Mouse (Mus musculus): ENCODE data around the gene Gm28043. TPM values are rescaled to one million over a fixed set of nuclear protein-coding genes. Genes with fewer than 3 reads are reported as not detected.

Gene Gm28043
- polyA plus RNA-seq, 1 experiment from 2014 or later, result 0.99 TPM

- Histone ChIP-seq H3K4me3 (ENCODE audit: low read depth, low read length) (no peak overlapping the region), H3K36me3 (ENCODE audit: insufficient read depth, low read length) (no peaks in the 10 kb centered on the region), H3K4me1 (ENCODE audit: insufficient read depth, low read depth, low read length) (no peaks in the 10 kb centered on the region), H3K27me3 (replicated peaks; ENCODE audit: insufficient read depth, low read length) (no peaks in the 10 kb centered on the region), H3K4me2 (replicated peaks; ENCODE audit: low read depth, low read length) (no peak overlapping the region), H3K9ac (replicated peaks; ENCODE audit: low read depth) (no peak overlapping the region), H3K9me3 (ENCODE audit: low read length) (no peaks in the 10 kb centered on the region), H3K27ac (ENCODE audit: low read length) (no peak overlapping the region)
- DNase-seq (ENCODE audit: low spot score) (no peak), ATAC-seq (no peak)
- 73% methylated on average over 5 of the region's 5 CpGs for WGBS
- TF ChIP-seq CTCF (IDR thresholded peaks at IDR 0.05), result no peak
- TF ChIP-seq EP300 (IDR thresholded peaks at IDR 0.05), result no peak
These were observed 30.4 kb upstream of the Gm28043 start for GRCm38 (mm10) chr17:29584306-29584705.

GRCm38 (mm10) chr17:29584737-29585136, 29.9 kb upstream of the Gm28043 start:
- no peaks in the 10 kb centered on the region for H3K27me3 ChIP-seq (replicated peaks; ENCODE audit: insufficient read depth, low read length)
- H3K9ac ChIP-seq (replicated peaks; ENCODE audit: low read depth), result no peak overlapping the region
- TF ChIP-seq EP300 (IDR thresholded peaks at IDR 0.05) (no peak), CTCF (IDR thresholded peaks at IDR 0.05) (no peak)
- H3K4me1 ChIP-seq (ENCODE audit: insufficient read depth, low read depth, low read length), result no peaks in the 10 kb centered on the region
- WGBS, result 74% methylated on average over 3 of the region's 3 CpGs
- DNase-seq (ENCODE audit: low spot score) (no peak), ATAC-seq (no peak)
- no peaks in the 10 kb centered on the region for H3K36me3 ChIP-seq (ENCODE audit: insufficient read depth, low read length)
- no peak overlapping the region for H3K4me3 ChIP-seq (ENCODE audit: low read depth, low read length)
- H3K4me2 ChIP-seq (replicated peaks; ENCODE audit: low read depth, low read length), result no peak overlapping the region
- no peak overlapping the region for H3K27ac ChIP-seq (ENCODE audit: low read length)
- H3K9me3 ChIP-seq (ENCODE audit: low read length), result no peaks in the 10 kb centered on the region

- no peak for ATAC-seq
- 84% methylated on average over 5 of the region's 6 CpGs for WGBS
- H3K4me3 ChIP-seq (ENCODE audit: low read depth, low read length), result no peak overlapping the region
- no peaks in the 10 kb centered on the region for H3K27me3 ChIP-seq (replicated peaks; ENCODE audit: insufficient read depth, low read length)
- DNase-seq (ENCODE audit: low spot score), result no peak
- no peak overlapping the region for H3K4me2 ChIP-seq (replicated peaks; ENCODE audit: low read depth, low read length)
- H3K9ac ChIP-seq (replicated peaks; ENCODE audit: low read depth), result no peak overlapping the region
- H3K27ac ChIP-seq (ENCODE audit: low read length), result no peak overlapping the region
- H3K36me3 ChIP-seq (ENCODE audit: insufficient read depth, low read length), result no peaks in the 10 kb centered on the region
- H3K9me3 ChIP-seq (ENCODE audit: low read length), result no peaks in the 10 kb centered on the region
- H3K4me1 ChIP-seq (ENCODE audit: insufficient read depth, low read depth, low read length), result no peaks in the 10 kb centered on the region
- no peak for TF ChIP-seq EP300 (IDR thresholded peaks at IDR 0.05)
- no peak for TF ChIP-seq CTCF (IDR thresholded peaks at IDR 0.05)
These were observed 29.2 kb upstream of the Gm28043 start for GRCm38 (mm10) chr17:29585446-29585845.

GRCm38 (mm10) chr17:29586921-29587320, 27.8 kb upstream of the Gm28043 start:
- H3K9me3 ChIP-seq (ENCODE audit: low read length), result no peaks in the 10 kb centered on the region
- H3K9ac ChIP-seq (replicated peaks; ENCODE audit: low read depth), result no peak overlapping the region
- H3K27ac ChIP-seq (ENCODE audit: low read length), result no peak overlapping the region
- H3K36me3 ChIP-seq (ENCODE audit: insufficient read depth, low read length), result no peaks in the 10 kb centered on the region
- no peaks in the 10 kb centered on the region for H3K4me1 ChIP-seq (ENCODE audit: insufficient read depth, low read depth, low read length)
- WGBS, result 70% methylated on average over 9 of the region's 9 CpGs
- H3K27me3 ChIP-seq (replicated peaks; ENCODE audit: insufficient read depth, low read length), result no peaks in the 10 kb centered on the region
- H3K4me2 ChIP-seq (replicated peaks; ENCODE audit: low read depth, low read length), result no peak overlapping the region
- H3K4me3 ChIP-seq (ENCODE audit: low read depth, low read length), result no peak overlapping the region
- ATAC-seq, result no peak
- no peak for TF ChIP-seq CTCF (IDR thresholded peaks at IDR 0.05)
- no peak for TF ChIP-seq EP300 (IDR thresholded peaks at IDR 0.05)
- DNase-seq (ENCODE audit: low spot score), result no peak

- DNase-seq (ENCODE audit: low spot score), result peak; percentile 65
These were observed 25.3 kb upstream of the Gm28043 start for GRCm38 (mm10) chr17:29589221-29589898.

GRCm38 (mm10) chr17:29595891-29596770, 18.5 kb upstream of the Gm28043 start:
- TF ChIP-seq CTCF (IDR thresholded peaks at IDR 0.05) (no peak), EP300 (IDR thresholded peaks at IDR 0.05) (no peak)
- no peaks in the 10 kb centered on the region for H3K36me3 ChIP-seq (ENCODE audit: insufficient read depth, low read length)
- 86% methylated on average over 15 of the region's 15 CpGs for WGBS
- H3K9ac ChIP-seq (replicated peaks; ENCODE audit: low read depth), result no peak overlapping the region
- H3K27me3 ChIP-seq (replicated peaks; ENCODE audit: insufficient read depth, low read length), result no peaks in the 10 kb centered on the region
- H3K4me3 ChIP-seq (ENCODE audit: low read depth, low read length), result no peak overlapping the region
- H3K4me1 ChIP-seq (ENCODE audit: insufficient read depth, low read depth, low read length), result no peaks in the 10 kb centered on the region; the same call in 1 of the 2 replicates
- ATAC-seq (no peak), DNase-seq (ENCODE audit: low spot score) (no peak)
- no peaks in the 10 kb centered on the region for H3K9me3 ChIP-seq (ENCODE audit: low read length)
- H3K27ac ChIP-seq (ENCODE audit: low read length), result no peak overlapping the region
- no peak overlapping the region for H3K4me2 ChIP-seq (replicated peaks; ENCODE audit: low read depth, low read length)

More at GRCm38 (mm10) chr17:29589221-29589898, 25.3 kb upstream of the Gm28043 start:
- WGBS, result 47% methylated on average over 11 of the region's 11 CpGs
- Histone ChIP-seq H3K4me2 (replicated peaks; ENCODE audit: low read depth, low read length) (no peak overlapping the region), H3K4me3 (ENCODE audit: low read depth, low read length) (no peak overlapping the region), H3K27me3 (replicated peaks; ENCODE audit: insufficient read depth, low read length) (no peaks in the 10 kb centered on the region), H3K9ac (replicated peaks; ENCODE audit: low read depth) (no peak overlapping the region), H3K27ac (ENCODE audit: low read length) (no peak overlapping the region), H3K9me3 (ENCODE audit: low read length) (no peaks in the 10 kb centered on the region), H3K4me1 (ENCODE audit: insufficient read depth, low read depth, low read length) (no peaks in the 10 kb centered on the region), H3K36me3 (ENCODE audit: insufficient read depth, low read length) (no peaks in the 10 kb centered on the region)
- ATAC-seq, result peak; percentile 79
- peak; percentile 34 for TF ChIP-seq CTCF (IDR thresholded peaks at IDR 0.05)
- no peak for TF ChIP-seq EP300 (IDR thresholded peaks at IDR 0.05)

All from lung, postnatal 0 days (tissue).